Mouse (Mus musculus) heart, embryonic 12.5 days (tissue): Measurements from ENCODE around the gene Rap1gap. TPM values are rescaled to one million over a fixed set of nuclear protein-coding genes. Genes with fewer than 3 reads are reported as not detected.

ENCODE experiments used
- ATAC-seq: fragments of 200-750 bp; cut with Nextera tagmentation; 2 replicates; pipeline ENCODE4 v1.8.0; 2017; ENCODE audit warnings: moderate TSS enrichment, moderate library complexity; ENCODE audit not compliant: insufficient number of reproducible peaks, low FRiP score
- H3K27ac ChIP-seq: fragments of 300-500 bp; sonication (generic); 2 replicates; pipeline ENCODE4 v1.5.1; 2016; ENCODE audit warnings: mild to moderate bottlenecking, moderate library complexity; ENCODE audit not compliant: poor library complexity, severe bottlenecking
- H3K27me3 ChIP-seq: fragments of 300-500 bp; sonication (generic); replicated peaks from 2 replicates; pipeline ENCODE4 v1.6.1; 2016; ENCODE audit warnings: mild to moderate bottlenecking, moderate library complexity
- H3K36me3 ChIP-seq: fragments of 300-500 bp; sonication (generic); 2 replicates; pipeline ENCODE4 v1.6.1; 2016; ENCODE audit warnings: mild to moderate bottlenecking, moderate library complexity
- H3K4me1 ChIP-seq: fragments of 300-500 bp; sonication (generic); replicated peaks from 2 replicates; pipeline ENCODE4 v1.6.1; 2016; ENCODE audit warnings: mild to moderate bottlenecking
- H3K4me2 ChIP-seq: fragments of 300-500 bp; sonication (generic); 2 replicates; pipeline ENCODE4 v1.6.1; 2016; ENCODE audit warnings: mild to moderate bottlenecking, moderate library complexity
- H3K4me3 ChIP-seq: fragments of 300-500 bp; sonication (generic); 2 replicates; pipeline ENCODE4 v1.5.1; 2016; ENCODE audit warnings: mild to moderate bottlenecking
- H3K9ac ChIP-seq: fragments of 300-500 bp; sonication (generic); 2 replicates; pipeline ENCODE4 v1.6.1; 2016; ENCODE audit warnings: mild to moderate bottlenecking, moderate library complexity
- H3K9me3 ChIP-seq: fragments of 300-500 bp; sonication (generic); replicated peaks from 2 replicates; pipeline ENCODE4 v1.6.1; 2016; ENCODE audit warnings: mild to moderate bottlenecking, moderate library complexity
- WGBS: fragments of 180-500 bp; shearing (Covaris S2); methylation state at CpG from one replicate; pipeline ENCODE4 v1.1.7; 2016; 5-methylcytosine and 5-hydroxymethylcytosine counted together
- polyA plus RNA-seq: library from polyadenylated mRNA; unstranded; fragments of >200 nt; fragmentation: Nextera tagmentation; extraction: Ambion mirVana; gene quantifications from 2 replicates; pipeline ENCODE4 v1.2.1, GENCODE M21; 2016

The Rap1gap gene
- polyA plus RNA-seq, 1 experiment from 2014 or later, result 4.3 TPM

DNA sequence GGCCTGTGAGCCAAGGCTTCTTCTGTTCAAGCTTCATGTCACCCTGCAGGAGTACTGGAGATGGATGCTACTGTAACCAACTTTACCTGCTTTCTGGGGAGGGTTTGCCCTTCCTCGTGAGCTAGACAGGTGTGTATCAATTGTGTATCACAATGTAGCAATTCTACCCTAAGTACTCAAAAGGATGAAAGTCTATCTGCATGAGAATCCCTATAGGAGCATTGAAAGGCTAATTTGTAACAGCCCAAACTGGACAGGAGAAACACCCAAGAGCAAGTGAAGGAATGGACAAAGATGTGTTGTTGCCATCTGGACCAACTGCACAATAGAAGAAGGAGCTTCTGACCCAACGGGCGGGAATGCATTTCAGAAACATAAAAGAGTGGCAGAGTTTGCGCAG, 113.3 kb downstream of the Rap1gap start:
- H3K9me3 ChIP-seq, result no peaks in the 10 kb centered on the region
- 82% methylated on average over 4 of the region's 4 CpGs for whole genome bisulfite sequencing

DNA sequence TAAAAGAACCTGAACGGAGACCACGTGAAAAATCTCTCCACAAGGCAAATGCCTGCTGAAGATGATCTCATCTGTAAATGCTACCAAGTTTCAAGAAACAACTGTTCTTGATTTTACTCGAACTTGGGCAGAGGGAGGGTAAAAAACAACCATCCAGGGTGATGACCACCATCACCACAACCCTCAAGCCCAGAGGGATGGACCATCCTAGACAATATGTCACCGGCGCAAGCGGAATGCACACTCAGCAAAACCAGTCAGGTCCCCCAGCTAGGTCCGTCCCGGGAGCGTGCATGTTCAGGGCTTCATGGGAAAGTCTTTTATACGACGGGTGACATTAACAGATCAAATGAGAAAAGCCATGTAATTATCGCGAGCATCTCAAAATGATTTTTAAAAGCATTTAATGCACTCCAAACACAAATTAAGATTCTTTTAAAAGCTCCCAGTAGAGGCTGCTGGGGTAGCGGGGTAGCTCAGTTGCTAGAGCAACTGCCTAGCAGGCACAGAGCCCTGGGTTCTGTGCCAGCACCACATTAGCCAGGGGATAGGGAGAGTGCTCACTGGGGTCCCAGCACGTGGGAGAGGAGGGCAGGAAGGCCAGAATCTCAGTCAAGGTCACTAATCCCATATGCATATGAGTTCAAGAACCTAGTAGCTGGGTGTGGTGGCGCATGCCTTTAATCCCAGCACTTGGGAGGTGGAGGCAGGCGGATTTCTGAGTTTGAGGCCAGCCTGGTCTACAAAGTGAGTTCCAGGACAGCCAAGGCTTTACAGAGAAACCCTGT, 114.1 kb downstream of the Rap1gap start:
- no peak for ATAC-seq
- Histone ChIP-seq H3K27me3 (peaks cover 24% of the 10 kb centered on the region), H3K27ac (no peak overlapping the region)

More for the DNA sequence above, 113.3 kb downstream of the Rap1gap start:
- Histone ChIP-seq H3K4me1 (0 out of 2 replicates have a peak, but pooled peaks cover 3% of the 10 kb centered on the region), H3K27ac (no peak overlapping the region), H3K9ac (no peak overlapping the region), H3K4me3 (no peak overlapping the region), H3K4me2 (no peak overlapping the region), H3K27me3 (peaks cover 26% of the 10 kb centered on the region), H3K36me3 (no peaks in the 10 kb centered on the region)
- ATAC-seq, result no peak

More for the DNA sequence above, 114.1 kb downstream of the Rap1gap start:
- Histone ChIP-seq H3K9me3 (no peaks in the 10 kb centered on the region), H3K4me1 (peaks cover 3% of the 10 kb centered on the region; the same call in 1 of the 2 replicates), H3K9ac (no peak overlapping the region), H3K36me3 (no peaks in the 10 kb centered on the region), H3K4me2 (no peak overlapping the region), H3K4me3 (no peak overlapping the region)
- WGBS, result 80% methylated on average over 17 of the region's 17 CpGs

Other genes with a start within 250 kb of the Rap1gap start
- not detected in 2 replicates for gene Cela3b, start 234.2 kb upstream of the Rap1gap start, polyA plus RNA-seq
- gene 1700013G24Rik, start 211.4 kb upstream of the Rap1gap start, polyA plus RNA-seq, result not detected in 2 replicates
- 51.8 and 61.5 TPM in 2 replicates for gene Hspg2, start 196.0 kb upstream of the Rap1gap start, polyA plus RNA-seq
- gene Ldlrad2, start 90.2 kb upstream of the Rap1gap start, polyA plus RNA-seq, result not detected in 2 replicates
- gene Usp48, start 71.0 kb upstream of the Rap1gap start, polyA plus RNA-seq, result 44.2 and 45.8 TPM in 2 replicates
- 1.7 and 2.2 TPM in 2 replicates for gene Alpl, start 131.7 kb downstream of the Rap1gap start, polyA plus RNA-seq
- gene Ece1, start 197.5 kb downstream of the Rap1gap start, polyA plus RNA-seq, result 122 and 144 TPM in 2 replicates